Mouse (Mus musculus) myocyte (in vitro differentiated cells): ENCODE results near the gene Sec11a.
A peak's percentile ranks its signal among the peaks of the same experiment; 100 is the strongest.

Experiments used
- CEBPB ChIP-seq: IDR thresholded peaks from 2 replicates; pipeline ENCODE4 v1.6.1; 2011; ENCODE audit warnings: mild to moderate bottlenecking, moderate library complexity; ENCODE audit not compliant: poor library complexity, insufficient read depth, severe bottlenecking
- E2F4 ChIP-seq: IDR thresholded peaks from one replicate; pipeline ENCODE4 v1.6.1; 2011; ENCODE audit warnings: mild to moderate bottlenecking, control low read depth, moderate library complexity; ENCODE audit not compliant: insufficient read depth
- MAX ChIP-seq: IDR thresholded peaks from one replicate; pipeline ENCODE4 v1.6.1; 2011; ENCODE audit warnings: low read depth, mild to moderate bottlenecking, control low read depth
- MYOD1 ChIP-seq, 3 experiments: IDR thresholded peaks; one replicate each; pipeline ENCODE4 v1.6.1; 2011; ENCODE audit warnings: control low read depth in 2 of 3, low read depth in 2 of 3, mild to moderate bottlenecking in 2 of 3, moderate library complexity in 1 of 3; ENCODE audit not compliant: insufficient read length in 2 of 3, control insufficient read depth in 1 of 3
- MYOG ChIP-seq, 3 experiments: IDR thresholded peaks; one replicate each; pipeline ENCODE4 v1.6.1; 2011; ENCODE audit warnings: control low read depth in 2 of 3, low read depth in 2 of 3, mild to moderate bottlenecking in 2 of 3; ENCODE audit not compliant: insufficient read length in 2 of 3, control insufficient read depth in 1 of 3, insufficient read depth in 1 of 3
- POLR2A ChIP-seq: IDR thresholded peaks from one replicate; pipeline ENCODE4 v1.6.1; 2011; ENCODE audit warnings: low read depth, mild to moderate bottlenecking, control low read depth, moderate library complexity; ENCODE audit not compliant: insufficient read length
- POLR2AphosphoS2 ChIP-seq: IDR thresholded peaks from one replicate; pipeline ENCODE4 v1.6.1; 2011; ENCODE audit warnings: low read depth, control low read depth; ENCODE audit not compliant: insufficient read length
- REST ChIP-seq: IDR thresholded peaks from one replicate; pipeline ENCODE4 v1.6.1; 2011; ENCODE audit warnings: mild to moderate bottlenecking, control low read depth, moderate library complexity; ENCODE audit not compliant: insufficient read depth, insufficient read length
- TCF12 ChIP-seq: IDR thresholded peaks from one replicate; pipeline ENCODE4 v1.6.1; 2011; ENCODE audit warnings: mild to moderate bottlenecking, control low read depth; ENCODE audit not compliant: poor library complexity, insufficient read depth, severe bottlenecking
- USF1 ChIP-seq: IDR thresholded peaks from one replicate; pipeline ENCODE4 v1.6.1; 2011; ENCODE audit warnings: low read depth, mild to moderate bottlenecking, control low read depth, moderate library complexity

DNA sequence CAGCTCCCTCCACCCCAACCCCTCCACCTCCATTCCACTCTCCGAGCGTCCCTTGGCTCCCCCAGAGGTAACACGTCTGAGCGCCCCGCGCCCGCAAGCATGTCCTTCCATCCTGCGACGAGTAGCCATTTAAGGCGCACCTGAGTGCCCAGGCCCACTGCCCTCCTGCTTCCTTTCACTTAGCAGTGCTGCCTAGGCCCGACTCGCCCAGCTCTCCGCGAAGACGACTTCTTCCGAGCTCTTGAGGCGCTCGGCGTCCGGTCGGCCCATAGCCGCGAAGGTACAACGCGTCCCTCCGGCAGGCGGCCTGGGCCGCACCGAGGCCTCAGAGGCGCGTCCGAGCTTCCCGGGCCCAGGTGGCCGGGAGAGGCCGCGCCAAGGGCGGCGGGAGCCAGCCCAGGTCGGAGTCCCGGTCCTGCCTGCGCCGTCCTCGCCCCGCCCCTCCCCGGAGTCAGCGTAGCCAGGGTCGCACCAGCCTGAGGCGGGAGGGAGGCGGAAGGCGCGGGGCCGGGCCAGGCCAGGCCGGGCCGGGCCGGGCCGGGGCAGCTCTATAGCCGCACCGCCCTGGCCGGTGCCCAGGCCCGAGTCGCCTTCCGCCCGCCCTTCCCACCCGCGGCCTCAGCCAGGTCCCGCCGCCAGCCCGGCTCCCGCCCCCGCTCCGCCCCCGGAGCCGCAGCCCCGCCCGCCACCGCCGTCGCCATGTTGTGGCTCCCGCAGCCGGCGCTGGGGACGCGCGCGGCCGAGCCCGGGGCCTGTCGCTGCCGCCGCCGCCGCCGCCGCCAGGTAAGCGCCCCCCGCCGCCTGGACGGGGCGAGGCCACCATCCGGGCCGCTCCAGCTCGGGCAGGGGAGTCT is 45.6 kb upstream of the Sec11a start, which contains the start of gene Zfp592:
- peak; percentile 71 for TF ChIP-seq POLR2A
- no peak for TF ChIP-seq MAX
- peak; percentile 48 for TF ChIP-seq POLR2AphosphoS2
- no peak for TF ChIP-seq USF1
- TF ChIP-seq CEBPB = no peak
- no peak for TF ChIP-seq TCF12
- no peak for TF ChIP-seq REST
- TF ChIP-seq MYOG (IDR thresholded peaks at IDR 0.05; ENCODE audit: control insufficient read depth in 1 of 3, insufficient read depth in 1 of 3, insufficient read length in 2 of 3, low read depth in 2 of 3) = no peak
- TF ChIP-seq E2F4 = no peak
- peak in 1 of 3 experiments; percentile 3 for TF ChIP-seq MYOD1 (IDR thresholded peaks at IDR 0.05; ENCODE audit: control insufficient read depth in 1 of 3, insufficient read length in 2 of 3, low read depth in 2 of 3)
